Mouse (Mus musculus): ENCODE data around the gene 1700056E22Rik.

DNA sequence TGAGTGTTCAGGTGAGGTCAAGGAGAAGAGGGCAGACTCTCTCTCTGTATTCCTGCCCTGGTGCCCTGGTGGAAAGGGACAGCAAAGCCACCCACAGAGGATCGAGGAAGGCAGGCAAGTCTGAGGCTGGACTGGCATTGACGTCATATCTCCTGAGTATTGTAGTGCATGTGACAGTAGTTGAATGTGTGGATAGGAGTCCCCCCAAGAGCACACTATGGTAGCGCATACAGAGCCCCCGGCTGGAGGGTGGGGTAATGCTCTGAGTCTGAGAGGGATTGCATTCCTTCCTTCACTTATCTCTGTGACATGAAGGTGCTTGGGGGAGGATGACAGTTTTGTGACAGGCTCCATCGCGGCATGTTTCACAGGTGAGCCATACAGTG is 14.4 kb downstream of the 1700056E22Rik start:
- no peak for TF ChIP-seq POLR2A (IDR thresholded peaks at IDR 0.05; ENCODE audit: borderline replicate concordance, extremely low read depth, low read depth, low read length)
- no peak for TF ChIP-seq CTCF (IDR thresholded peaks at IDR 0.05; ENCODE audit: insufficient read depth, low read length)

All from lung, adult 2 months (tissue).